Mouse (Mus musculus): ENCODE measurements around the gene Xab2. TPM values are rescaled to one million over a fixed set of nuclear protein-coding genes. Genes with fewer than 3 reads are reported as not detected.
A peak's percentile ranks its signal among the peaks of the same experiment; 100 is the strongest.

The Xab2 gene
- polyA plus RNA-seq, 1 experiment from 2014 or later = 48.1 TPM

DNA sequence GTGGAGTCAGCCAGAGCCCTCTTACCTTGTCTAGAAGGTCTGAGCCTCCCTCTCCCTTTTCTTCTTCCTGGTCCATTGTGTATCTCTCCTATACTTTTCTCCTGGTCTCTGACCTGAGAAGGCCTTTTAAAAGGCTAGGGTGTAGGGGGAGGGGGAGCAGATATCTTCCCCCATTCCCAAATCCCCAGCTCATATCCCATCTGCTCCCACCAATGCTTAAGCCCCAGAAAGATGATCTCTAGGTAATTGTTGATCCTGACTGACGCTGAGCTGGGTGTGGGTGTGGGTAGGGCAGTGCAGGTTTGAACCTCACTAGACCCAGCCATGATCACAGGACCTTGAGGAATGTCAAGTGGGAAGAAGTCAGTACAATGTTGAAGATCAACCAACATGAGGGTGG lies 4.3 kb upstream of the Xab2 start, which contains the start of gene Pcp2:
TSS of gene Pcp2 (minus strand) at position 101 of the 400 bp plus-strand sequence.
- H3K9ac ChIP-seq (ENCODE audit: low read depth, low read length) = no peak within 1 kb of the TSS
- no peaks in the 10 kb centered on the region for H3K27me3 ChIP-seq (replicated peaks; ENCODE audit: control insufficient read depth, insufficient read depth, low read length)
- H3K4me2 ChIP-seq (ENCODE audit: low read depth, low read length) = no peak within 1 kb of the TSS
- H3K4me3 ChIP-seq (ENCODE audit: low read length) = no peak within 1 kb of the TSS
- H3K9me3 ChIP-seq (ENCODE audit: control insufficient read depth, low read length) = no peaks in the 10 kb centered on the region
- peaks cover 6% of the 10 kb centered on the region for H3K4me1 ChIP-seq (ENCODE audit: control insufficient read depth, insufficient read depth, low read length)
- ATAC-seq = no peak
- H3K36me3 ChIP-seq (ENCODE audit: control insufficient read depth, insufficient read depth, low read length) = no peaks in the 10 kb centered on the region
- whole genome bisulfite sequencing = 70% methylated on average over 1 of the region's 1 CpGs
- no peak within 1 kb of the TSS for H3K27ac ChIP-seq (ENCODE audit: low read length)

DNA sequence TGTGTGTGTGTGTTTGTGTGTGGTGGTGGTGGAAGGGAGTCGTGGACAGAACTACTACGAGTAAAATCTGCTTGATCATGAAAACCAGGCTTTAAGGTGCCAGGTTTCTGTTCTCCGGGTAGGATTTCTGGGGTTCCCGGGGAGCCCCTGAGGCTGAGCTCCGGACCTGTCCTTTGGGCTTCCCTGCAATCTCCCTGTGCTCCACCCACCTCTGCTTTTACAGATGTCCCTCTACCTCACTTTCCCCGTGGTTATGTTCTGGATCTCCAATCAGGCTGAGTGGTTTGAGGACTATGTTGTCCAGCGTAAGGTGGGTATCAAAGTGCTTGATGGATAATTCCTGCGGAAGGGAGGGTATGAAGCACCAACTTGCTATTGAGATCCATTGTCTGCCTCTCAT lies 1.0 kb upstream of the Xab2 start:
- Histone ChIP-seq H3K27me3 (replicated peaks; ENCODE audit: control insufficient read depth, insufficient read depth, low read length) (no peaks in the 10 kb centered on the region), H3K27ac (ENCODE audit: low read length) (no peak overlapping the region), H3K36me3 (ENCODE audit: control insufficient read depth, insufficient read depth, low read length) (peaks cover 10% of the 10 kb centered on the region), H3K9me3 (ENCODE audit: control insufficient read depth, low read length) (no peaks in the 10 kb centered on the region), H3K4me2 (ENCODE audit: low read depth, low read length) (peak overlapping the region; percentile 64), H3K4me1 (ENCODE audit: control insufficient read depth, insufficient read depth, low read length) (peaks cover 14% of the 10 kb centered on the region), H3K9ac (ENCODE audit: low read depth, low read length) (0 out of 2 replicates have a peak overlapping the region, but pooled peaks have one; percentile 73), H3K4me3 (ENCODE audit: low read length) (peak overlapping the region; percentile 66)
- 68% methylated on average over 8 of the region's 8 CpGs for WGBS
- ATAC-seq = no peak

- H3K27ac ChIP-seq (ENCODE audit: low read length) = no peak overlapping the region
Measured at GRCm38 (mm10) chr8:3609816-3610150, 11.3 kb downstream of the Xab2 start.

DNA sequence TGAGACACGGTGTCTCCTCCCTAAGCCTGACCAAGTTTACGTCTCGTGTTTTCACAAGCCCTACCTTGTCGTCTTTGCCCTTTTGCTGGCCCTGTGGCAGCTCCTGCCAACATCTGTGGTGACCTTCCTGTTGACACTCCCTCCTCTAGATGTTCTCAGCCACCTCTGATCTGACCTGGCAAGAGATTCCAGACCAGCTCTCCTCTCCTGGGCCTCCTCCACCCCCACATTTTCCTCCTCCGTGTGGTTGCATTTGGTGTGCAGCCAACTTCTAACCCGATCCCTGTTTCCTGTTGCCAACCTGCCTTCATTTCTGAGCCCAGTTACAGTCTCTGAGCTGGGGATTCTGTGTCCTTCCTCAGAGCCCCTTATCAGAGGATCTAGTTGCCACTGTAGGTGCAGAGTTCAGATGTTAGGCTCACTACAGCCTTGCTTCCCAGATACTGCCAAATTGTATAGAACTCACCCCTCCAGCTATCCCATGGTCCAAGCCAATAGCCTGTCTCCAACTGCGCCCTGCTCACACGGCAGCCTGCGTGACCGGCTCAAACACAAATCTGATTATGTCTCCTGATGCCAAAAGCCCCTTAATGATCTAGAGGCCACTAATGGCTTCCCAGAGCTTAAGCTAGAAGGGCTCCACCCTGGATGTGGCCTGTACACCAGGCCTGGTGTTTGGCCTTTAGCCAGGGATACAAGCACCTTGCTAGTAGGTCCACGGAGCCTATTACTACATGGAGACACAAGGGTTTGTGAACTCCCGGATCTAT lies 11.9 kb downstream of the Xab2 start:
- H3K4me2 ChIP-seq (ENCODE audit: low read depth, low read length) = no peak overlapping the region
- H3K9me3 ChIP-seq (ENCODE audit: control insufficient read depth, low read length) = no peaks in the 10 kb centered on the region
- H3K27ac ChIP-seq (ENCODE audit: low read length) = 0 out of 2 replicates have a peak overlapping the region, but pooled peaks have one; percentile 24
- no peaks in the 10 kb centered on the region for H3K27me3 ChIP-seq (replicated peaks; ENCODE audit: control insufficient read depth, insufficient read depth, low read length)
- 77% methylated on average over 12 of the region's 12 CpGs for WGBS
- no peak overlapping the region for H3K4me3 ChIP-seq (ENCODE audit: low read length)
- no peak overlapping the region for H3K9ac ChIP-seq (ENCODE audit: low read depth, low read length)
- H3K4me1 ChIP-seq (ENCODE audit: control insufficient read depth, insufficient read depth, low read length) = 0 out of 2 replicates have a peak, but pooled peaks cover 2% of the 10 kb centered on the region
- ATAC-seq = no peak
- peaks cover 29% of the 10 kb centered on the region for H3K36me3 ChIP-seq (ENCODE audit: control insufficient read depth, insufficient read depth, low read length)

More at GRCm38 (mm10) chr8:3609816-3610150, 11.3 kb downstream of the Xab2 start:
- Histone ChIP-seq H3K9me3 (ENCODE audit: control insufficient read depth, low read length) (no peaks in the 10 kb centered on the region), H3K36me3 (ENCODE audit: control insufficient read depth, insufficient read depth, low read length) (peaks cover 32% of the 10 kb centered on the region), H3K4me1 (ENCODE audit: control insufficient read depth, insufficient read depth, low read length) (0 out of 2 replicates have a peak, but pooled peaks cover 2% of the 10 kb centered on the region), H3K4me2 (ENCODE audit: low read depth, low read length) (no peak overlapping the region), H3K9ac (ENCODE audit: low read depth, low read length) (no peak overlapping the region), H3K4me3 (ENCODE audit: low read length) (no peak overlapping the region), H3K27me3 (replicated peaks; ENCODE audit: control insufficient read depth, insufficient read depth, low read length) (no peaks in the 10 kb centered on the region)
- ATAC-seq = no peak
- 71% methylated on average over 6 of the region's 6 CpGs for WGBS

DNA sequence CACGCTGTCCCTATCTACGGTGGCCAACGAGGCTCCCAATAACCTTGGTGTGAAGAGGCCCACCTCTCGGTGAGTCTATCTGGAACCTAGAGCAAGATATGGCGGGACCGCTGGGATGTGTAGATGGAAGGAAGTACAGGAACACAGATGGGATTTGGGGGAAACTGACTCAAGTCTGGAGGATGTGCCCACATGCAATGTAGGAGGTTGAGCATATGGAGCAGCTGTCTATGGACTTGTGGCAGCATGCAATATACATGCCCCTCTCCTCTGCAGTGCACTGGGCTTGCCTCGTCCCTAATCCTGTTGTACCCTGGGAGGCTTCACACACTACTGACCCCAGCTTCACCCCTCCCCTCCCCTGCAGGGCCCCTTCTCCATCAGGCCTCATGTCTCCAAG lies 13.3 kb downstream of the Xab2 start:
- no peak overlapping the region for H3K9ac ChIP-seq (ENCODE audit: low read depth, low read length)
- no peaks in the 10 kb centered on the region for H3K27me3 ChIP-seq (replicated peaks; ENCODE audit: control insufficient read depth, insufficient read depth, low read length)
- no peaks in the 10 kb centered on the region for H3K9me3 ChIP-seq (ENCODE audit: control insufficient read depth, low read length)
- H3K27ac ChIP-seq (ENCODE audit: low read length) = no peak overlapping the region
- no peak overlapping the region for H3K4me2 ChIP-seq (ENCODE audit: low read depth, low read length)
- peaks cover 19% of the 10 kb centered on the region for H3K36me3 ChIP-seq (ENCODE audit: control insufficient read depth, insufficient read depth, low read length)
- 86% methylated on average over 7 of the region's 7 CpGs for WGBS
- H3K4me1 ChIP-seq (ENCODE audit: control insufficient read depth, insufficient read depth, low read length) = 0 out of 2 replicates have a peak, but pooled peaks cover 2% of the 10 kb centered on the region
- ATAC-seq = no peak
- H3K4me3 ChIP-seq (ENCODE audit: low read length) = no peak overlapping the region

DNA sequence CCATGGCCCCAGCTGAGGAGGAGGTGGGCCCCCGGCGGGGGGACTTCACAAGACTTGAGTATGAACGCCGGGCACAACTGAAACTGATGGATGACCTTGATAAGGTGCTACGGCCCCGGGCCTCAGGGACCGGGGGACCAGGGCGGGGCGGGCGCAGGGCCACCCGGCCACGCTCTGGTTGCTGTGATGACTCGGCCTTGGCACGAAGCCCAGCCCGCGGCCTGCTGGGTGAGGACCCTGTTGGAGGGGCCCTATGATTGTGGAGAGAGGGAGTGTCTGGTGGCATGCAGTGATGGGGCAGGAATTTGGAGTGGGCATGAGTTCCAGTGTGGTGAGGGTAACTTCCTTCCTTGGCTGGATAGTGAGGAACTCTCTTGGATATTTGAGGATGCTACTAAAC lies 14.5 kb downstream of the Xab2 start:
- 64% methylated on average over 16 of the region's 16 CpGs for WGBS

DNA sequence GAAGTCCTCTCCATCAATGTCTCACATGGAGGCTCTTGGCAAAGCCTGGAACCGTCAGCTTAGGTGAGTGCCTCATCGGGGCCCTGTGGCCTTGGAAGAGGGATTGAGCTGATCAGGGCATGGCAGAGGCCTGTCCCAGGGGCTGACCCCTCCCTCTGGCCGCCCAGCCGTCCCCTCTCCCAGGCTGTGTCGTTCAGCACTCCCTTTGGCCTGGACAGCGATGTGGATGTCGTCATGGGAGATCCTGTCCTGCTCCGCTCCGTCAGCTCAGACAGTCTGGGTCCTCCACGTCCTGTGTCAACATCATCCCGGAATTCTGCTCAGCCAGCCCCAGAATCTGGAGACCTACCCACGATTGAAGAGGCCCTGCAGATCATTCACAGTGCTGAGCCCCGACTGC lies 17.7 kb downstream of the Xab2 start:
- 72% methylated on average over 13 of the region's 13 CpGs for WGBS

More for the DNA sequence above, 14.5 kb downstream of the Xab2 start:
- 0 out of 2 replicates have a peak, but pooled peaks have one; percentile 19 for ATAC-seq
- H3K9ac ChIP-seq (ENCODE audit: low read depth, low read length) = no peak overlapping the region
- no peaks in the 10 kb centered on the region for H3K27me3 ChIP-seq (replicated peaks; ENCODE audit: control insufficient read depth, insufficient read depth, low read length)
- H3K4me1 ChIP-seq (ENCODE audit: control insufficient read depth, insufficient read depth, low read length) = 0 out of 2 replicates have a peak, but pooled peaks cover 2% of the 10 kb centered on the region
- peaks cover 15% of the 10 kb centered on the region for H3K36me3 ChIP-seq (ENCODE audit: control insufficient read depth, insufficient read depth, low read length)
- H3K27ac ChIP-seq (ENCODE audit: low read length) = no peak overlapping the region
- no peaks in the 10 kb centered on the region for H3K9me3 ChIP-seq (ENCODE audit: control insufficient read depth, low read length)
- H3K4me2 ChIP-seq (ENCODE audit: low read depth, low read length) = no peak overlapping the region
- no peak overlapping the region for H3K4me3 ChIP-seq (ENCODE audit: low read length)

DNA sequence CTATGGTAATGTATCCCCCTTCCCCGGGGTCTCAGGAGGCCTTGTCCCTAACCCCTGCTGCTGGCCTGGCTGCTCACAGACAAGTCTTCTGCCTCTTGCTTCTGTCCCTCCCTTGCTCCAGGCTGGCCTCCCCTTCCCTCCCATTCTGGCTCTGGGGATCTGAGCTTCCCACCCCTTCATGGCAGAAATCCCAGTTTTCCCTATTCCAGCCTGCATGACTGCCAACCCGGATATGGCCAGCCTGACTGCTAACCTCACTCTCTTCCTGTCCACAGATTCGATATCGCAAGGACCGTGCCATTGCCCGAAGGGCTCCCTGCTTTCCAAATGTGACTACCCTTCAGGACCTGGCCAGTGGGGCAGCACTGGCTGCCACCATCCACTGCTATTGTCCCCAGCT lies 20.7 kb downstream of the Xab2 start:
- Histone ChIP-seq H3K9me3 (ENCODE audit: control insufficient read depth, low read length) (no peaks in the 10 kb centered on the region), H3K4me3 (ENCODE audit: low read length) (no peak overlapping the region), H3K4me2 (ENCODE audit: low read depth, low read length) (no peak overlapping the region), H3K9ac (ENCODE audit: low read depth, low read length) (no peak overlapping the region), H3K27me3 (replicated peaks; ENCODE audit: control insufficient read depth, insufficient read depth, low read length) (no peaks in the 10 kb centered on the region), H3K4me1 (ENCODE audit: control insufficient read depth, insufficient read depth, low read length) (no peaks in the 10 kb centered on the region), H3K27ac (ENCODE audit: low read length) (no peak overlapping the region), H3K36me3 (ENCODE audit: control insufficient read depth, insufficient read depth, low read length) (no peaks in the 10 kb centered on the region)
- WGBS = 82% methylated on average over 6 of the region's 6 CpGs
- ATAC-seq = no peak

More for the DNA sequence above, 17.7 kb downstream of the Xab2 start:
- no peaks in the 10 kb centered on the region for H3K36me3 ChIP-seq (ENCODE audit: control insufficient read depth, insufficient read depth, low read length)
- ATAC-seq = no peak
- H3K9me3 ChIP-seq (ENCODE audit: control insufficient read depth, low read length) = no peaks in the 10 kb centered on the region
- no peak overlapping the region for H3K4me3 ChIP-seq (ENCODE audit: low read length)
- H3K27ac ChIP-seq (ENCODE audit: low read length) = no peak overlapping the region
- H3K9ac ChIP-seq (ENCODE audit: low read depth, low read length) = no peak overlapping the region
- H3K4me2 ChIP-seq (ENCODE audit: low read depth, low read length) = no peak overlapping the region
- H3K4me1 ChIP-seq (ENCODE audit: control insufficient read depth, insufficient read depth, low read length) = 0 out of 2 replicates have a peak, but pooled peaks cover 2% of the 10 kb centered on the region
- H3K27me3 ChIP-seq (replicated peaks; ENCODE audit: control insufficient read depth, insufficient read depth, low read length) = no peaks in the 10 kb centered on the region

- Histone ChIP-seq H3K27ac (ENCODE audit: low read length) (no peak overlapping the region), H3K27me3 (replicated peaks; ENCODE audit: control insufficient read depth, insufficient read depth, low read length) (no peaks in the 10 kb centered on the region), H3K9me3 (ENCODE audit: control insufficient read depth, low read length) (no peaks in the 10 kb centered on the region), H3K9ac (ENCODE audit: low read depth, low read length) (no peak overlapping the region), H3K4me2 (ENCODE audit: low read depth, low read length) (no peak overlapping the region), H3K36me3 (ENCODE audit: control insufficient read depth, insufficient read depth, low read length) (no peaks in the 10 kb centered on the region), H3K4me1 (ENCODE audit: control insufficient read depth, insufficient read depth, low read length) (peaks cover 4% of the 10 kb centered on the region; the same call in 1 of the 2 replicates), H3K4me3 (ENCODE audit: low read length) (no peak overlapping the region)
- ATAC-seq = no peak
- WGBS = 80% methylated on average over 1 of the region's 1 CpGs
Measured at GRCm38 (mm10) chr8:3599219-3599618, 21.9 kb downstream of the Xab2 start.

Measured in intestine, embryonic 16.5 days (tissue).